Mouse (Mus musculus) brain, embryonic 14.5 days (tissue): Measurements from ENCODE around the gene Mcrip2.

Experiments
- CTCF ChIP-seq: fragments of 200-500 bp; IDR thresholded peaks from 2 replicates; pipeline ENCODE4 v1.5.1; 2012; ENCODE audit warnings: inconsistent platforms, mild to moderate bottlenecking, moderate library complexity, borderline replicate concordance; ENCODE audit not compliant: insufficient read depth, insufficient read length; ENCODE audit errors: extremely low read depth
- POLR2A ChIP-seq: fragments of 200-500 bp; IDR thresholded peaks from 2 replicates; pipeline ENCODE4 v1.6.1; 2012; ENCODE audit warnings: mild to moderate bottlenecking, inconsistent platforms, borderline replicate concordance; ENCODE audit not compliant: poor library complexity, insufficient read depth, insufficient read length, severe bottlenecking; ENCODE audit errors: extremely low read depth

DNA sequence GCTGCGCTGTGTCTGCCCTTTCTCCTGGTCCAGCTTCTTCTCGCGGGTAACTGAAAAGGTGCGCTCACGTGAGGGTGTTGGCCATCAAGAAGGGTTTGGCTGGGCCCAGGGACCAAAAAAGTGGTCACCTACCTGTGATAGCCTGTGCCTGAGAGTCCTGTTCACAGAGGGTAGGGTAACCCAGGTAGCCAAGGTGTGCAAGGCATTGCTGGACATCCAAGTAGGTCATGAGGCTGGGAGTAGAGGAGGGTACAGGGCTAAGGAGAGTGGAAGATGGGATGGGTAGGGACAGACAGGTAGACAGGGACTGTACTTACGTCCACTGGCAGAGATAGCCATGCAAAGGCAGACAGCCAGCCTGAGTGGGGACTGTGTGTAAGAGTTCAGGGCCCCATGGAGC, 28.0 kb downstream of the Mcrip2 start:
- TF ChIP-seq CTCF (no peak), POLR2A (no peak)
